Mouse (Mus musculus) heart, postnatal 0 days (tissue): ENCODE measurements around the gene Unc13b. TPM values are rescaled to one million over a fixed set of nuclear protein-coding genes. Genes with fewer than 3 reads are reported as not detected.

Source experiments
- ATAC-seq: fragments of 200-750 bp; cut with Nextera tagmentation; 2 replicates; pipeline ENCODE4 v1.8.0; 2017; ENCODE audit warnings: low read depth, moderate number of reproducible peaks, moderate library complexity; ENCODE audit not compliant: insufficient read depth
- DNase-seq: peaks from one replicate; pipeline ENCODE4 v3.0.0-alpha.2; 2016; ENCODE audit warnings: low spot score
- H3K27ac ChIP-seq: fragments of 300-500 bp; sonication (generic); 2 replicates; pipeline ENCODE4 v1.5.1; 2014; ENCODE audit warnings: low read depth, mild to moderate bottlenecking
- H3K27me3 ChIP-seq: fragments of 300-500 bp; sonication (generic); 2 replicates; pipeline ENCODE4 v1.6.1; 2014; ENCODE audit warnings: low read length, mixed read lengths; ENCODE audit not compliant: control insufficient read depth, insufficient read depth
- H3K36me3 ChIP-seq: fragments of 300-500 bp; sonication (generic); replicated peaks from 2 replicates; pipeline ENCODE4 v1.6.1; 2014; ENCODE audit warnings: low read length, mixed read lengths; ENCODE audit not compliant: control insufficient read depth, insufficient read depth
- H3K4me1 ChIP-seq: fragments of 300-500 bp; sonication (generic); 2 replicates; pipeline ENCODE4 v1.6.1; 2014; ENCODE audit warnings: antibody characterized with exemption; ENCODE audit not compliant: control insufficient read depth, insufficient read depth
- H3K4me2 ChIP-seq: fragments of 300-500 bp; sonication (generic); 2 replicates; pipeline ENCODE4 v1.6.1; 2014; ENCODE audit warnings: low read depth, mild to moderate bottlenecking, low read length, moderate library complexity
- H3K4me3 ChIP-seq: fragments of 300-500 bp; sonication (generic); 2 replicates; pipeline ENCODE4 v1.5.1; 2014; ENCODE audit warnings: low read depth, low read length
- H3K9ac ChIP-seq: fragments of 300-500 bp; sonication (generic); replicated peaks from 2 replicates; pipeline ENCODE4 v1.6.1; 2014; ENCODE audit warnings: low read depth, low read length, mixed read lengths
- H3K9me3 ChIP-seq: fragments of 300-500 bp; sonication (generic); replicated peaks from 2 replicates; pipeline ENCODE4 v1.6.1; 2016; ENCODE audit warnings: low read length; ENCODE audit not compliant: control insufficient read depth
- CTCF ChIP-seq: IDR thresholded peaks from 2 replicates; pipeline ENCODE4 v1.5.1; 2016; ENCODE audit warnings: antibody characterized with exemption, control low read depth, low read depth
- EP300 ChIP-seq: IDR thresholded peaks from 2 replicates; pipeline ENCODE4 v1.6.1; 2016; ENCODE audit warnings: antibody characterized with exemption, low read depth
- WGBS: fragments of 180-500 bp; shearing (Covaris S2); extraction: QIAGEN DNeasy Blood & Tissue Kit; methylation state at CpG from one replicate; pipeline ENCODE4 v1.1.7; 2014; 5-methylcytosine and 5-hydroxymethylcytosine counted together
- polyA plus RNA-seq: library from polyadenylated mRNA; unstranded; fragments of >200 nt; fragmentation: Nextera tagmentation; extraction: Ambion mirVana; gene quantifications from 2 replicates; pipeline ENCODE4 v1.2.1, GENCODE M21; 2015
- total RNA-seq: library from RNA; depleted of rRNA; stranded (reverse); fragments of >200 nt; gene quantifications from 2 replicates; pipeline ENCODE4 v1.2.3, GENCODE M21; 2014; ENCODE audit warnings: low replicate concordance

Gene Unc13b
- total and polyA plus RNA-seq, 2 experiments from 2014 or later, result 5.4 to 51.8 TPM

DNA sequence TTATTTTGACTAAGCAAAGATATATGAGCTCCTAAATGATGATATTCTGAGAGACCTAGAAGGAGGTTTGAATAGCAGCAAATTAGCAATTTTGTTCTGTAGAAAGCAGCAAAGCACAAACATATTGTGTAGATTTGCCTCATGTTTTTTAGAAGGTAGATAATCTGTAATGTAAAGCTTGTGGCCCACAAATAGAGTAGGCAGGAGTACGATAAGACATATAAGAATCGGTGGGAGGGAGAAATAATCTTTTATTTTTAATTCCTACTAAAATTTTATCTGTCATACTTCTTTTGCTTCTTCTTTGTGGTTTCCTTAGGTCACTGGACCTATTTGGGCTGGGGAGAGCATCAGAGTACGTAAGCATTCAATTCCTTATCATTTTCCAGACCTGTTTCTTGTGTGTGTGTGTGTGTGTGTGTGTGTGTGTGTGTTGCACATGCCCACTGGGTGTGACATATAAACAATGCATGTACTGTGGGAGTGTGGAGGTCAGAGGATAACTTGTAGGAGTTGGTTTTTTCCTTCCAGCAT, 102.4 kb downstream of the Unc13b start:
- Histone ChIP-seq H3K4me2 (no peak overlapping the region), H3K9ac (no peak overlapping the region), H3K9me3 (no peaks in the 10 kb centered on the region), H3K27me3 (0 out of 2 replicates have a peak, but pooled peaks cover 3% of the 10 kb centered on the region), H3K4me3 (no peak overlapping the region), H3K27ac (no peak overlapping the region), H3K36me3 (no peaks in the 10 kb centered on the region), H3K4me1 (0 out of 2 replicates have a peak, but pooled peaks cover 4% of the 10 kb centered on the region)
- 82% methylated on average over 3 of the region's 3 CpGs for WGBS
- TF ChIP-seq EP300 (no peak), CTCF (no peak)
- DNase-seq (no peak), ATAC-seq (no peak)

DNA sequence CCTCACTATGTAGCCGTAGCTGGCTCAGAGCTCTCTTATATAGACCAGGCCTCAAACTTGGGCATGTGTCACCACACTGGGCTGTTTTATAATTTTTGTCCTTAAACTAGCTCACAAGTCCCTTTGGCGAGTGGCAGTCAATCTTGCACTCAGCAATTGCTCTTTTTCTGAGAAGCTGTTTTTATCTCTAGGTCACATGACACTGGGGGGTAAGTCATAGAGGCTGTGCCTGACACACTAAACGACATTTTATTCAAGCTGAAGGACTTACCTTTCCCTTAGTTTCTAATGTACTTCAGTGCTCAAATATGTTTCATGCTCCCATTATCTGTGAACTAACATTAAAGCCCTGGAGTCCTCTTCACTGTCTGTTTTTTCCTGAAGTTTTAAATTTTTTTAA, 104.5 kb downstream of the Unc13b start:
- 55% methylated on average over 3 of the region's 3 CpGs for WGBS
- DNase-seq (no peak), ATAC-seq (no peak)
- H3K4me1 ChIP-seq, result no peaks in the 10 kb centered on the region
- H3K27me3 ChIP-seq, result 0 out of 2 replicates have a peak, but pooled peaks cover 3% of the 10 kb centered on the region
- H3K36me3 ChIP-seq, result no peaks in the 10 kb centered on the region
- no peak overlapping the region for H3K4me2 ChIP-seq
- H3K27ac ChIP-seq, result no peak overlapping the region
- no peak for TF ChIP-seq EP300
- TF ChIP-seq CTCF, result no peak
- H3K9ac ChIP-seq, result no peak overlapping the region
- H3K4me3 ChIP-seq, result no peak overlapping the region
- H3K9me3 ChIP-seq, result no peaks in the 10 kb centered on the region

- Histone ChIP-seq H3K4me2 (no peak overlapping the region), H3K36me3 (no peaks in the 10 kb centered on the region), H3K9me3 (no peaks in the 10 kb centered on the region), H3K27ac (no peak overlapping the region), H3K27me3 (no peaks in the 10 kb centered on the region), H3K9ac (no peak overlapping the region), H3K4me3 (no peak overlapping the region), H3K4me1 (no peaks in the 10 kb centered on the region)
- DNase-seq (no peak), ATAC-seq (no peak)
- TF ChIP-seq EP300 (no peak), CTCF (no peak)
- WGBS, result 86% methylated on average over 12 of the region's 12 CpGs
Observed at GRCm38 (mm10) chr4:43165403-43166005, 106.8 kb downstream of the Unc13b start.

DNA sequence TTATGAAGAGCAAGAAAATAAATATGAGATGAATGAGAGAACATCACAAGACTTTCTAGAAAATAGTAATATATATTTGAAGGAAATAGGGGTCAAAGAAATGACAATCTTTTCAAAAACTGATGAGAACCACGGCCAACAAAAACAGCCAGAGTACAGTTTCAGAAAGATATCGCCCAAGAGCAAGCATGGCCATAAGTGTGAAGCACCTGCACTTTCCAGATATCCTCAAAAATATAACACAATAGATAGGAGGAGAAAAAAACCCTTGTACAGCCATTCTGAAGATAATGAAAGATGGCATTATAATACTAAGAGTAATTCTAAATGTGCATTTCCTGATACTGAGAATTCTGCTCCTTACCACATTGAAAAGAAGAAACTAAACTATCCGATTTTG, 111.3 kb downstream of the Unc13b start:
- Histone ChIP-seq H3K4me1 (no peaks in the 10 kb centered on the region), H3K9ac (no peak overlapping the region), H3K27ac (no peak overlapping the region), H3K36me3 (no peaks in the 10 kb centered on the region), H3K27me3 (no peaks in the 10 kb centered on the region), H3K4me3 (no peak overlapping the region), H3K9me3 (no peaks in the 10 kb centered on the region), H3K4me2 (no peak overlapping the region)
- 87% methylated on average over 3 of the region's 3 CpGs for WGBS
- no peak for ATAC-seq
- TF ChIP-seq EP300, result no peak
- TF ChIP-seq CTCF, result no peak
- no peak for DNase-seq

DNA sequence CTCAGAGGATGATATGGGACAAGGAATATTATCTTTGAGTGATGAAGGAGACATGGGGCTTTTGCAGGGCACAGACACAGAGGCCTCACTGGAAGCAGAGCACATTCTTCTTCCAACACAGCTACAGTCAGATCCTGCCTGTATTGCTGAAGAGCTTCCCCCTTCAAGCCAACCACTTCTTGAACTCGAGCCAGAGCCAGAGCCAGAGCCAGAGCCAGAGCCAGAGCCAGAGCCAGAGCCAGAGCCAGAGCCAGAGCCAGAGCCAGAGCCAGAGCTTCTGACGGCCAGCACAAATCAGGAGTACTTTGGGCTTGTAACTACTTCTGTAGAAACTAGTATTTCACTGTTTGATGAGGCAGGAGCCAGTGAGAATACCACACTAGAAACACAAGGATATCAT, 118.4 kb downstream of the Unc13b start:
- 54% methylated on average over 2 of the region's 2 CpGs for WGBS
- DNase-seq (no peak), ATAC-seq (no peak)
- Histone ChIP-seq H3K4me1 (no peaks in the 10 kb centered on the region), H3K4me3 (no peak overlapping the region), H3K27ac (no peak overlapping the region), H3K36me3 (no peaks in the 10 kb centered on the region), H3K9ac (no peak overlapping the region), H3K27me3 (no peaks in the 10 kb centered on the region), H3K4me2 (no peak overlapping the region), H3K9me3 (no peaks in the 10 kb centered on the region)
- no peak for TF ChIP-seq CTCF
- TF ChIP-seq EP300, result no peak
